Mouse (Mus musculus): ENCODE results near the gene Tarbp2. TPM values are rescaled to one million over a fixed set of nuclear protein-coding genes. Genes with fewer than 3 reads are reported as not detected.

Tarbp2 gene
- polyA plus RNA-seq, 1 experiment = 71.1 TPM

DNA sequence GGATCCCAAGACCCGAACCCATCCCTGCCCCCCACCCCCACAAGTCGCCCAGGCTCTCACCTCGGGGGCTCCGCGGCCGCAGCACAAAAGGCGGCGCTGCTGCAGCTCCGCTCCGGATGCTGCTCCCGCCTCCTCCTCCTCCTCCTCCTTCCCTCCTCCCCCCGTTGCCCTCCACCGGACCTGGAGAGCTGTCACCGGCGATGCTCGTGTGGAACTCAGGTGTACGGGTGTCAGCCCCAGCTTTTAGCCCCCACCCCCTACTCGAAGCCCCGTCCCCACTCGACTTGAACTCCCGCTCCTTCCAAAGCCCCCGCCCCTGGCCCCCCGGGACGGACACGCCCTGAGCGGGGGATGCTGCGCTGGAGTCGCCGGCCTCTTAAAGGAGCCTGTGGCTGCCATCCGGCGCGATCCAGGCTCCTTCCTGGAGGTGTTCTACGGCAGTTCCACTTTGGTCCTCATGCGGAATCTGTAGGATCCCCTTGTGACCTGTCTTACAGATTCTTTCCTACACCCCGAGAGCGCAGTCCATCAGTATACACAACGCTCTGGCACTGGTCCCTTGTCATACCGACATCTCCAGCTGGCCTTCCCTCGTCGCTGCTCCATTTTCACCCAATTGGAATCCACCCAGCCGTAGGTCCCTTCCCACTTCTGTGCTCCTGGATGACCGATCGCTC, 1.1 kb upstream of the Tarbp2 start, which contains the start of gene Map3k12:
Gene Map3k12, minus strand, starts transcription at position 337 of the 677 bp plus-strand sequence.
- under 1% methylated on average over 42 of the region's 43 CpGs for WGBS
- Histone ChIP-seq H3K27me3 (ENCODE audit: control insufficient read depth, insufficient read depth, low read length) (no peaks in the 10 kb centered on the region), H3K4me1 (ENCODE audit: control insufficient read depth, insufficient read depth, insufficient read length, low read length) (peaks cover 9% of the 10 kb centered on the region), H3K36me3 (ENCODE audit: control insufficient read depth, insufficient read depth, low read length) (peaks cover 5% of the 10 kb centered on the region), H3K27ac (ENCODE audit: insufficient read depth, low read depth, low read length) (peak within 1 kb of the TSS; percentile 73), H3K4me3 (ENCODE audit: low read depth, low read length) (peak within 1 kb of the TSS; percentile 73)
- TF ChIP-seq CTCF (IDR thresholded peaks at IDR 0.05; ENCODE audit: extremely low read depth, insufficient read length, insufficient replicate concordance, low read depth, low read length) (no peak), POLR2A (IDR thresholded peaks at IDR 0.05; ENCODE audit: low read depth, low read length) (peak; percentile 31; the same call in 1 of the 2 replicates)

DNA sequence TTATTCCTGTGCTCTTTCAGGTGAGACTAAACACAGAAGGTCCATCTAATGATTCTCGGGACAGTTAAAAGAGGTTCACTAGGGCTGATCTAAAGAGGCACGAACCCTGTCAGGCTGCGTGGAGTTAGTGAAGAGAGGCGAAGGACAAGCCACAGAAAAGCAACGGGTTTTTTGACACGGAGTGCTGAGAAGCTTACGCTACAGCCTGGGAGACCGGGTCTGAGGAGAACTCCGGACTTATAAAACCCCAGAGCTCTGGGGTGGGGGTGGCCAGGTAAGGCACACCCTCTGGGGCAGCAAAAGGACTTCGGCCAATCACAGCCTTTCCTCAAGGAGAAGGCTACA, 389 bp upstream of the Tarbp2 start:
- Histone ChIP-seq H3K4me3 (ENCODE audit: low read depth, low read length) (peak overlapping the region; percentile 59), H3K27me3 (ENCODE audit: control insufficient read depth, insufficient read depth, low read length) (no peaks in the 10 kb centered on the region), H3K27ac (ENCODE audit: insufficient read depth, low read depth, low read length) (peak overlapping the region; percentile 73), H3K4me1 (ENCODE audit: control insufficient read depth, insufficient read depth, insufficient read length, low read length) (peaks cover 9% of the 10 kb centered on the region), H3K36me3 (ENCODE audit: control insufficient read depth, insufficient read depth, low read length) (peaks cover 9% of the 10 kb centered on the region)
- TF ChIP-seq POLR2A (IDR thresholded peaks at IDR 0.05; ENCODE audit: low read depth, low read length) (peak; percentile 99), CTCF (IDR thresholded peaks at IDR 0.05; ENCODE audit: extremely low read depth, insufficient read length, insufficient replicate concordance, low read depth, low read length) (no peak)
- 0% methylated on average over 10 of the region's 10 CpGs for WGBS

DNA sequence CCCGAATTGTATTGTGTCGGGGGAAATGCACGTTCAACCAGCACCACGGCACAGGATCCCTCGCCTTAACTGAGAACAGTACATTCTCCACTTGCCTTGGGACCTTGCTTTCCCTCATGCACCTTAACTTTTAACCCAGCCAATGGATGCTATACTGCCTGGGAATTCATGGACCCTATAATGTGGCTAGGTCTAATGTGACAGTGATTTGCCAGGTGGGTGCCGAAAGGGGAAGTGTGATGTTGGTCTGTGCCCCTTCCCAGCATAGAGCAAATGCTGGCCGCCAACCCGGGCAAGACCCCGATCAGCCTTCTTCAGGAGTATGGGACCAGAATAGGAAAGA, 838 bp downstream of the Tarbp2 start:
- Histone ChIP-seq H3K4me1 (ENCODE audit: control insufficient read depth, insufficient read depth, insufficient read length, low read length) (peaks cover 9% of the 10 kb centered on the region), H3K4me3 (ENCODE audit: low read depth, low read length) (peak overlapping the region; percentile 81), H3K27me3 (ENCODE audit: control insufficient read depth, insufficient read depth, low read length) (no peaks in the 10 kb centered on the region), H3K27ac (ENCODE audit: insufficient read depth, low read depth, low read length) (peak overlapping the region; percentile 59), H3K36me3 (ENCODE audit: control insufficient read depth, insufficient read depth, low read length) (peaks cover 12% of the 10 kb centered on the region)
- WGBS = 2% methylated on average over 9 of the region's 9 CpGs
- TF ChIP-seq CTCF (IDR thresholded peaks at IDR 0.05; ENCODE audit: extremely low read depth, insufficient read length, insufficient replicate concordance, low read depth, low read length) (no peak), POLR2A (IDR thresholded peaks at IDR 0.05; ENCODE audit: low read depth, low read length) (no peak)

DNA sequence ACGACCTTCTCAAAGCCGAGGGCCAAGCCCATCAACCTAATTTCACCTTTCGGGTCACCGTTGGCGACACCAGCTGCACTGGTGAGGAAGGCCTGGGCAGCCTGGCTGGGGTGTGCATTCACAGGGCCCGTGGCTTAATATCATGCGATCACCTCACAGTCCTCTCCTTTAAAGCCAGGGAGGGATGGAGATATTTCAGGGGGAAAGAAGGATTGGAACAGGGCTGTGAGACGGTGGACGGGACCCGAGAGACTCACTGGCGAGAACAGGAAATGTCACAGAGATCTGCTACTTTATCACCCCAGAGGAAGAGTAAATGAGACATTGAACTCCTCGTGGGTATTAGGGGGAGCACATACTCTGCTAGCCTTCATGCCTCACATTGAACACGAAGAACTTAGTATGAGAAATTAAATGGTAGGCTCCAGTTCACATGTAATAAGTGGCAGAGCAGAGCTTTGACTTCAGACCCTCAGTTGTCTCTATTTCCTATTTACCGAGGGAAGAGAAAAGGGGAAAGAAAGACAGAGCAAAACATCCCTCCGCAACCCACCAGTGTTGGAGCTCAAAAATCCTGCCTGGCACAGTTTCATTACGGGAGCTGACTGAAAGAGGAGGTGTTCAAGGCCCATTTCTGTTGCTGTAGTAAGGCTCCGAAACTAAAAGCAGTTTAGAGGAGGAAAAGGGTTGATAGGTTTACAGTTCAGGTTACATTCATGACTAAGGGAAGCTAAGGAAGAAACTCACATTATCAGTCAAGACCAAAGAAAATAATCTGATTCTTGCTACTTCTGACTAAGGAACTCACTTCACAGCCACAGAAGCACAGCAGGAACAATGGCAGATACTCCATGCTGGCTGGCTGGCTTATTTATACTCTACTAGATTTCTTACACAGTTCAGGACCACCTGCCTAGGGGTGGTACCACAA, 1.5 kb downstream of the Tarbp2 start:
- Histone ChIP-seq H3K27me3 (ENCODE audit: control insufficient read depth, insufficient read depth, low read length) (no peaks in the 10 kb centered on the region), H3K4me1 (ENCODE audit: control insufficient read depth, insufficient read depth, insufficient read length, low read length) (peaks cover 9% of the 10 kb centered on the region), H3K36me3 (ENCODE audit: control insufficient read depth, insufficient read depth, low read length) (peaks cover 14% of the 10 kb centered on the region), H3K27ac (ENCODE audit: insufficient read depth, low read depth, low read length) (no peak overlapping the region; the same call in 1 of the 2 replicates), H3K4me3 (ENCODE audit: low read depth, low read length) (peak overlapping the region; percentile 81)
- TF ChIP-seq POLR2A (IDR thresholded peaks at IDR 0.05; ENCODE audit: low read depth, low read length) = no peak
- no peak for TF ChIP-seq CTCF (IDR thresholded peaks at IDR 0.05; ENCODE audit: extremely low read depth, insufficient read length, insufficient replicate concordance, low read depth, low read length)
- WGBS = 20% methylated on average over 17 of the region's 17 CpGs

DNA sequence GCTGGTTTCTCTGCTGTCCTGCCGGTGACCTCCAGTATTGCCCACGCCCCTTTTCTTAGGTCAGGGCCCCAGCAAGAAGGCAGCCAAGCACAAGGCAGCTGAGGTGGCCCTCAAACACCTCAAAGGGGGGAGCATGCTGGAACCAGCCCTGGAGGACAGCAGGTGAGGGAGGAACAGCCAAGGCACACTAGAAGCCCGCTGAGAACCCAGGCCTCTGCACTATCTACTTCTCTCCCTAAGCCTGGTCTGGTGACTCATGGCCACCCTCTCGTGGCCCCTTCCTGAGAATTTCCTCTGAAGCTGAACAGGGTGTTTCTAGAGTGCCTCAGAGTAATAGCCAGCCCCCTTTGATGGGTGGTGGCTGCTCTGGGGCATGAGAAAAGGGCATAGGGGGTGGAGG, 2.4 kb downstream of the Tarbp2 start:
- H3K4me3 ChIP-seq (ENCODE audit: low read depth, low read length) = no peak overlapping the region
- peaks cover 14% of the 10 kb centered on the region for H3K36me3 ChIP-seq (ENCODE audit: control insufficient read depth, insufficient read depth, low read length)
- TF ChIP-seq POLR2A (IDR thresholded peaks at IDR 0.05; ENCODE audit: low read depth, low read length) (no peak), CTCF (IDR thresholded peaks at IDR 0.05; ENCODE audit: extremely low read depth, insufficient read length, insufficient replicate concordance, low read depth, low read length) (no peak)
- peaks cover 9% of the 10 kb centered on the region for H3K4me1 ChIP-seq (ENCODE audit: control insufficient read depth, insufficient read depth, insufficient read length, low read length)
- no peak overlapping the region for H3K27ac ChIP-seq (ENCODE audit: insufficient read depth, low read depth, low read length)
- 60% methylated on average over 4 of the region's 4 CpGs for WGBS
- H3K27me3 ChIP-seq (ENCODE audit: control insufficient read depth, insufficient read depth, low read length) = no peaks in the 10 kb centered on the region

DNA sequence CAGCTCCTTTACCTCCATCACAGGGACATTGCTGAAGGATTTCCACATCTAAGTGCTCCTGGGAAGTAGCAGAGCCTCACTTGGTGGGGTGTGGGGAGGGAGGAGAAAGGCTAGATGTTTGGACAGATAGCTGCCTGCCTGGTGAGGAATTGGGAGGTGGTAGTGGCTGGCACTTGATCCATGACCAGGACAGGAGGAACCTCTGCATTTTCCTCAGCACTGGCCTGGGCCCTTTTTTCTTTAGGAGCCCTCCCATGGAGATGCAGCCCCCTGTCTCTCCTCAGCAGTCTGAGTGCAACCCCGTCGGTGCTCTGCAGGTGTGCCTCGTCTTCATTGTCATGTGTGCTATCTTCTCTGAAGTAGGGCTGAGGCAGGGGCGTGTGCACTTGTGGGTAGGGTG, 3.5 kb downstream of the Tarbp2 start:
- peaks cover 4% of the 10 kb centered on the region for H3K4me1 ChIP-seq (ENCODE audit: control insufficient read depth, insufficient read depth, insufficient read length, low read length)
- 80% methylated on average over 4 of the region's 4 CpGs for WGBS
- no peak for TF ChIP-seq CTCF (IDR thresholded peaks at IDR 0.05; ENCODE audit: extremely low read depth, insufficient read length, insufficient replicate concordance, low read depth, low read length)
- no peak for TF ChIP-seq POLR2A (IDR thresholded peaks at IDR 0.05; ENCODE audit: low read depth, low read length)

DNA sequence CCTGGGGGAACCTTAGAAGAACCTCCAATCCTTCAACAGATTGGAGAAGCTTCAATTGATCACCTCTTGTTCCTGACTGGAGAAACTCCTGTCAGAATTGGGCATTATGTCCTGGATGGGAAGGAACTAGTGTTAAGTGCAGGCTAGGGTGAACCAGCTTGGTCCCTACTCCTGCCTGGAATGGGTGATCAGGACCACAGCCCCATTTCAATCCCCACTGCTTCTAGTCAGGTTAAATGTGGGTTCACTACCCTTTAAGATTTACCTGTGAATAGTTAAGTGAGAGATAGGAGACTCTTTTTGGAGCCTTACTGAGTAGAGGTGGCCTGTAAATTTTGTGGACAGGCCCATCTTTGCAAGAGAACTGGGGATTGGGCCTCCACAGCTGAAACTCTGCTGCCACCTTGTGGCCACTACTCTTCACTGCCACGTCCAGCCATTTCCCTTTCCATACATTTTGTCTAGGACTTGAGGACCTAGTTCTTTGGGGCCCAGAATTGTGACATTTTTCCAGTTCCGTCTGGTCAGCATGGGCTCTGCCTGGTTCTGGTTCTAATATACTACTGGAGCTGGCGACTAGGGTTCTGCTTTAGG, 7.0 kb downstream of the Tarbp2 start, which contains the start of gene Npff:
Gene Npff, minus strand, starts transcription at position 51 of the 594 bp plus-strand sequence.
- H3K4me3 ChIP-seq (ENCODE audit: low read depth, low read length) = no peak within 1 kb of the TSS
- peaks cover 36% of the 10 kb centered on the region for H3K36me3 ChIP-seq (ENCODE audit: control insufficient read depth, insufficient read depth, low read length)
- H3K27ac ChIP-seq (ENCODE audit: insufficient read depth, low read depth, low read length) = no peak within 1 kb of the TSS
- 10% methylated on average over 3 of the region's 3 CpGs for WGBS
- H3K27me3 ChIP-seq (ENCODE audit: control insufficient read depth, insufficient read depth, low read length) = no peaks in the 10 kb centered on the region
- no peaks in the 10 kb centered on the region for H3K4me1 ChIP-seq (ENCODE audit: control insufficient read depth, insufficient read depth, insufficient read length, low read length)
- TF ChIP-seq CTCF (IDR thresholded peaks at IDR 0.05; ENCODE audit: extremely low read depth, insufficient read length, insufficient replicate concordance, low read depth, low read length) (peak; percentile 93; the same call in 1 of the 2 replicates), POLR2A (IDR thresholded peaks at IDR 0.05; ENCODE audit: low read depth, low read length) (no peak)

More for the DNA sequence above, 3.5 kb downstream of the Tarbp2 start:
- Histone ChIP-seq H3K36me3 (ENCODE audit: control insufficient read depth, insufficient read depth, low read length) (peaks cover 16% of the 10 kb centered on the region), H3K4me3 (ENCODE audit: low read depth, low read length) (no peak overlapping the region), H3K27ac (ENCODE audit: insufficient read depth, low read depth, low read length) (no peak overlapping the region), H3K27me3 (ENCODE audit: control insufficient read depth, insufficient read depth, low read length) (no peaks in the 10 kb centered on the region)

All from small intestine, adult 2 months (tissue).